Mouse (Mus musculus) retina, postnatal 1 day (tissue): ENCODE data around the gene Zbed3.

ENCODE experiments used
- DNase-seq: peaks from one replicate; pipeline ENCODE4 v3.0.0-alpha.2; 2012

Zbed3 gene

GRCm38 (mm10) chr13:95323400-95323799 is at the start of gene Zbed3:
Gene Zbed3, plus strand, starts transcription at chr13:95323612.
- DNase-seq, result no peak

GRCm38 (mm10) chr13:95278426-95279025 is 44.9 kb upstream of the Zbed3 start:
- DNase-seq, result no peak

- peak; percentile 85 for DNase-seq
These were observed 41.4 kb upstream of the Zbed3 start for GRCm38 (mm10) chr13:95281740-95282673.

GRCm38 (mm10) chr13:95286989-95287388 is 36.4 kb upstream of the Zbed3 start:
- DNase-seq, result peak; percentile 82

GRCm38 (mm10) chr13:95288027-95288426 is 35.4 kb upstream of the Zbed3 start:
- no peak for DNase-seq

- DNase-seq, result no peak
These were observed 31.4 kb upstream of the Zbed3 start for GRCm38 (mm10) chr13:95291983-95292382.

- no peak for DNase-seq
These were observed 23.5 kb upstream of the Zbed3 start for GRCm38 (mm10) chr13:95299956-95300355.

GRCm38 (mm10) chr13:95306596-95306995 is 16.8 kb upstream of the Zbed3 start:
- no peak for DNase-seq

- no peak for DNase-seq
These were observed 16.2 kb upstream of the Zbed3 start for GRCm38 (mm10) chr13:95307100-95307655.

- peak; percentile 48 for DNase-seq
These were observed 11.4 kb upstream of the Zbed3 start for GRCm38 (mm10) chr13:95312016-95312415.

- no peak for DNase-seq
These were observed 4.3 kb upstream of the Zbed3 start for GRCm38 (mm10) chr13:95319153-95319552.

- no peak for DNase-seq
These were observed 3.0 kb upstream of the Zbed3 start for GRCm38 (mm10) chr13:95320451-95320850.

GRCm38 (mm10) chr13:95323950-95324625 is 676 bp downstream of the Zbed3 start:
- peak; percentile 75 for DNase-seq

GRCm38 (mm10) chr13:95324626-95325079 is 1.2 kb downstream of the Zbed3 start:
- DNase-seq, result no peak

GRCm38 (mm10) chr13:95325080-95325906 is 1.9 kb downstream of the Zbed3 start:
- DNase-seq, result peak; percentile 88

GRCm38 (mm10) chr13:95325907-95326550 is 2.6 kb downstream of the Zbed3 start:
- no peak for DNase-seq

GRCm38 (mm10) chr13:95326611-95327344 is 3.4 kb downstream of the Zbed3 start:
- peak; percentile 67 for DNase-seq

- peak; percentile 58 for DNase-seq
These were observed 3.9 kb downstream of the Zbed3 start for GRCm38 (mm10) chr13:95327345-95327741.

- no peak for DNase-seq
These were observed 5.4 kb downstream of the Zbed3 start for GRCm38 (mm10) chr13:95328767-95329166.

- DNase-seq, result peak; percentile 39
These were observed 7.1 kb downstream of the Zbed3 start for GRCm38 (mm10) chr13:95330507-95330906.
